Mouse (Mus musculus) ES-Bruce4 (cell line): ENCODE data around the gene Hrg. TPM values are rescaled to one million over a fixed set of nuclear protein-coding genes. Genes with fewer than 3 reads are reported as not detected.
"Not testable (repeated sequence)": the region's sequence is repeated elsewhere in the genome, so short reads cannot be mapped to it uniquely, and the experiment has no call there.

Experiments used
- H3K27ac ChIP-seq: 2 replicates; pipeline ENCODE4 v1.5.1; 2012; ENCODE audit warnings: low read length, inconsistent platforms; ENCODE audit not compliant: insufficient read depth
- H3K27me3 ChIP-seq: 2 replicates; pipeline ENCODE4 v1.6.1; 2012; ENCODE audit warnings: mild to moderate bottlenecking, low read length, inconsistent platforms; ENCODE audit not compliant: control insufficient read depth, poor library complexity, insufficient read depth, severe bottlenecking
- H3K36me3 ChIP-seq: 2 replicates; pipeline ENCODE4 v1.6.1; 2012; ENCODE audit warnings: inconsistent platforms, mild to moderate bottlenecking, low read length, moderate library complexity; ENCODE audit not compliant: control insufficient read depth, poor library complexity, insufficient read depth, severe bottlenecking
- H3K4me1 ChIP-seq: one replicate; pipeline ENCODE4 v1.8.1; 2011; ENCODE audit warnings: low read length; ENCODE audit not compliant: control insufficient read depth, insufficient read depth
- H3K4me3 ChIP-seq: 2 replicates; pipeline ENCODE4 v1.5.1; 2011; ENCODE audit warnings: low read depth, mild to moderate bottlenecking, low read length
- H3K9ac ChIP-seq: 2 replicates; pipeline ENCODE4 v1.6.1; 2012; ENCODE audit warnings: low read depth, mild to moderate bottlenecking, inconsistent platforms; ENCODE audit not compliant: poor library complexity, severe bottlenecking
- H3K9me3 ChIP-seq: replicated peaks from 2 replicates; pipeline ENCODE4 v1.6.1; 2012; ENCODE audit warnings: mild to moderate bottlenecking, low read length, inconsistent platforms; ENCODE audit not compliant: control insufficient read depth, poor library complexity, insufficient read depth, severe bottlenecking
- CTCF ChIP-seq: IDR thresholded peaks from one replicate; pipeline ENCODE4 v1.8.1; 2011; ENCODE audit warnings: low read depth, low read length
- EP300 ChIP-seq: IDR thresholded peaks from 2 replicates; pipeline ENCODE4 v1.6.1; 2011; ENCODE audit warnings: low read depth, low read length; ENCODE audit not compliant: insufficient read depth
- POLR2A ChIP-seq: IDR thresholded peaks from one replicate; pipeline ENCODE4 v1.8.1; 2011; ENCODE audit warnings: low read length; ENCODE audit not compliant: insufficient read depth
- polyA plus RNA-seq: library from polyadenylated mRNA; stranded (reverse); fragments of >200 nt; gene quantifications from 2 replicates; pipeline ENCODE4 v1.2.4, GENCODE M21; 2011; ENCODE audit warnings: low read depth; ENCODE audit not compliant: missing spikeins, insufficient read depth, insufficient read length

Hrg gene
- polyA plus RNA-seq, 1 experiment, result not detected

GRCm38 (mm10) chr16:22931431-22932200 is 19.3 kb upstream of the Hrg start:
- no peak for TF ChIP-seq CTCF
- TF ChIP-seq POLR2A, result no peak
- TF ChIP-seq EP300, result no peak
- Histone ChIP-seq H3K9ac (no peak overlapping the region), H3K4me1 (no peaks in the 10 kb centered on the region), H3K36me3 (no peaks in the 10 kb centered on the region), H3K27ac (no peak overlapping the region), H3K27me3 (no peaks in the 10 kb centered on the region), H3K9me3 (no peaks in the 10 kb centered on the region), H3K4me3 (no peak overlapping the region)

- TF ChIP-seq CTCF (no peak), EP300 (no peak), POLR2A (no peak)
These were observed 13.2 kb upstream of the Hrg start for GRCm38 (mm10) chr16:22937631-22938030.

GRCm38 (mm10) chr16:22938541-22938940 is 12.3 kb upstream of the Hrg start:
- TF ChIP-seq EP300, result no peak
- no peak for TF ChIP-seq POLR2A
- no peak for TF ChIP-seq CTCF
- Histone ChIP-seq H3K27me3 (no peaks in the 10 kb centered on the region), H3K4me1 (no peaks in the 10 kb centered on the region)

More at GRCm38 (mm10) chr16:22937631-22938030, 13.2 kb upstream of the Hrg start:
- no peaks in the 10 kb centered on the region for H3K27me3 ChIP-seq
- no peaks in the 10 kb centered on the region for H3K36me3 ChIP-seq
- H3K4me3 ChIP-seq, result no peak overlapping the region
- no peak overlapping the region for H3K27ac ChIP-seq
- no peak overlapping the region for H3K9ac ChIP-seq
- H3K9me3 ChIP-seq, result peaks cover 22% of the 10 kb centered on the region
- H3K4me1 ChIP-seq, result no peaks in the 10 kb centered on the region

GRCm38 (mm10) chr16:22939120-22939695 is 11.7 kb upstream of the Hrg start:
- Histone ChIP-seq H3K4me1 (no peaks in the 10 kb centered on the region), H3K9me3 (peaks cover 37% of the 10 kb centered on the region), H3K27ac (no peak overlapping the region), H3K27me3 (no peaks in the 10 kb centered on the region), H3K4me3 (no peak overlapping the region), H3K36me3 (no peaks in the 10 kb centered on the region), H3K9ac (no peak overlapping the region)
- TF ChIP-seq EP300 (no peak), POLR2A (no peak), CTCF (no peak)

More at GRCm38 (mm10) chr16:22938541-22938940, 12.3 kb upstream of the Hrg start:
- H3K9ac ChIP-seq, result no peak overlapping the region
- H3K36me3 ChIP-seq, result no peaks in the 10 kb centered on the region
- H3K4me3 ChIP-seq, result no peak overlapping the region
- H3K27ac ChIP-seq, result no peak overlapping the region
- H3K9me3 ChIP-seq, result peaks cover 31% of the 10 kb centered on the region

- H3K36me3 ChIP-seq, H3K4me3 ChIP-seq, H3K9ac ChIP-seq, H3K4me1 ChIP-seq, H3K27me3 ChIP-seq: not testable (repeated sequence)
- Histone ChIP-seq H3K27ac (peak overlapping the region; percentile 51; the same call in 1 of the 2 replicates), H3K9me3 (peaks cover 42% of the 10 kb centered on the region)
These were observed 8.9 kb upstream of the Hrg start for GRCm38 (mm10) chr16:22941825-22942476.

GRCm38 (mm10) chr16:22947371-22947770 is 3.5 kb upstream of the Hrg start:
- TF ChIP-seq POLR2A (no peak), EP300 (no peak), CTCF (no peak)

More at GRCm38 (mm10) chr16:22947371-22947770, 3.5 kb upstream of the Hrg start:
- no peak overlapping the region for H3K27ac ChIP-seq
- H3K9me3 ChIP-seq, result peaks cover 21% of the 10 kb centered on the region
- H3K36me3 ChIP-seq, result no peaks in the 10 kb centered on the region
- no peak overlapping the region for H3K4me3 ChIP-seq
- no peak overlapping the region for H3K9ac ChIP-seq
- H3K4me1 ChIP-seq, result no peaks in the 10 kb centered on the region
- no peaks in the 10 kb centered on the region for H3K27me3 ChIP-seq
